Mouse (Mus musculus) megakaryocyte, embryonic 14.5 days (primary cell): ENCODE results near the gene Entpd2.

Experiments used
- FLI1 ChIP-seq: IDR thresholded peaks from 2 replicates; pipeline ENCODE4 v1.6.1; 2012; ENCODE audit warnings: low read length, inconsistent platforms, mixed read lengths
- GATA1 ChIP-seq: IDR thresholded peaks from 3 replicates; pipeline ENCODE4 v1.6.1; 2012; ENCODE audit warnings: mixed read lengths, low read length, inconsistent platforms, borderline replicate concordance

DNA sequence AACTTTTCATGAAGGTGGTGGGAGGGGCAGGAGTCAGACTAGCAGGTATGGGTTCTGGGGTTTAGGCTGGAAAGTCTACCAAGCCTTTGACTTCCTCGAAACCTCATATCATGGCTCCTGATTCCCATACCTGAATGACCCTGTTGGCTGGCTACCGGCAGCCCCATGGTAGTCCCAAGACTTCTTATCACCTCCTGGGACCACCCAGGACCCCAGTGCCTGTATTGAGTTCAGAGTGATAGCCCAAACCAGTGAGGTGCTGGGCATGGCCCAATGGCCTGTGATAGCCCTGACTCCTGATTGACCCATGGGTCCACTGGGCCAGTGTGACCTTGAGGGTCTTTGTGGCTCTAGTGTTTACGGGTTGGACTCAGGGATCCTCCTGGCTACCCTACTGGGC lies 45.0 kb upstream of the Entpd2 start:
- TF ChIP-seq GATA1 (no peak), FLI1 (no peak)
